Mouse (Mus musculus) hindbrain, embryonic 13.5 days (tissue): ENCODE results near the gene Acta1. TPM values are rescaled to one million over a fixed set of nuclear protein-coding genes. Genes with fewer than 3 reads are reported as not detected.

ENCODE experiments used
- ATAC-seq: fragments of 200-750 bp; cut with Nextera tagmentation; 2 replicates; pipeline ENCODE4 v1.8.0; 2017; ENCODE audit warnings: moderate TSS enrichment; ENCODE audit not compliant: low FRiP score
- H3K27ac ChIP-seq: fragments of 300-500 bp; sonication (generic); 2 replicates; pipeline ENCODE4 v1.5.1; 2015; ENCODE audit warnings: inconsistent platforms, mild to moderate bottlenecking, moderate library complexity
- H3K27me3 ChIP-seq: fragments of 300-500 bp; sonication (generic); 2 replicates; pipeline ENCODE4 v1.6.1; 2015; ENCODE audit warnings: mild to moderate bottlenecking, inconsistent platforms
- H3K36me3 ChIP-seq: fragments of 300-500 bp; sonication (generic); 2 replicates; pipeline ENCODE4 v1.6.1; 2015; ENCODE audit warnings: mild to moderate bottlenecking, inconsistent platforms
- H3K4me1 ChIP-seq: fragments of 300-500 bp; sonication (generic); replicated peaks from 2 replicates; pipeline ENCODE4 v1.6.1; 2015; ENCODE audit warnings: inconsistent platforms
- H3K4me2 ChIP-seq: fragments of 300-500 bp; sonication (generic); 2 replicates; pipeline ENCODE4 v1.6.1; 2015; ENCODE audit warnings: inconsistent platforms, mild to moderate bottlenecking, moderate library complexity
- H3K4me3 ChIP-seq: fragments of 300-500 bp; sonication (generic); 2 replicates; pipeline ENCODE4 v1.5.1; 2015; ENCODE audit warnings: mild to moderate bottlenecking, inconsistent platforms
- H3K9ac ChIP-seq: fragments of 300-500 bp; sonication (generic); 2 replicates; pipeline ENCODE4 v1.6.1; 2015; ENCODE audit warnings: mild to moderate bottlenecking, inconsistent platforms
- H3K9me3 ChIP-seq: fragments of 300-500 bp; sonication (generic); 2 replicates; pipeline ENCODE4 v1.6.1; 2016; ENCODE audit warnings: inconsistent platforms
- WGBS: fragments of 180-500 bp; shearing (Covaris S2); methylation state at CpG from one replicate; pipeline ENCODE4 v1.1.7; 2015; 5-methylcytosine and 5-hydroxymethylcytosine counted together
- polyA plus RNA-seq: library from polyadenylated mRNA; unstranded; fragments of >200 nt; fragmentation: Nextera tagmentation; extraction: Ambion mirVana; gene quantifications from 2 replicates; pipeline ENCODE4 v1.2.1, GENCODE M21; 2015

Acta1 gene
- polyA plus RNA-seq: 7.4 and 9.9 TPM in 2 replicates

- H3K9me3 ChIP-seq: no peaks in the 10 kb centered on the region
- H3K4me2 ChIP-seq: no peak within 1 kb of the TSS
- H3K4me3 ChIP-seq: no peak within 1 kb of the TSS
- H3K9ac ChIP-seq: no peak within 1 kb of the TSS
- H3K36me3 ChIP-seq: no peaks in the 10 kb centered on the region
- 28% methylated on average over 15 of the region's 15 CpGs for WGBS
- no peak within 1 kb of the TSS for H3K27ac ChIP-seq
- ATAC-seq: no peak
- H3K4me1 ChIP-seq: peaks cover 23% of the 10 kb centered on the region
- peaks cover 72% of the 10 kb centered on the region for H3K27me3 ChIP-seq
Measured at GRCm38 (mm10) chr8:123894502-123895097, at the start of gene Acta1. TSS of gene Acta1 (minus strand) at chr8:123894751.

DNA sequence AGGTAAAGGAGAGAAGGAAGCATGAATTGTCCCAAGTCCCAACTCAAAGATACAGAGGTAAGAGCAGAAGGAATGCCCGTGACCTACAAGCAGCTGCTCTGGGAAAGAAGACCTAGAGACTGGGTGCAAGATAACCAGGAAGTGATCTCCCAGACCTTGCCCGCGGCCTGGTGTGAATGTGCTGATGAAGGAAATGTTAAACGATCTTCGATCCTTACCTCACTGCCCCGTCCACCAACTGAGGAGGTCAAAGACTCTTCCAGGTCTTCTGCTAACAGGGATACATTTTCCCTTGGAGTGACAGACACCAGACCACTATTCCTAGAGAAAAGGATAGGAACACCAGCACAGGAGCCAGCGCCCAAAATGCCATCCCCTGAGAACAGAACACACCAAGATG, 34.5 kb upstream of the Acta1 start:
- WGBS: 95% methylated on average over 7 of the region's 7 CpGs
- no peaks in the 10 kb centered on the region for H3K4me1 ChIP-seq
- no peak overlapping the region for H3K4me2 ChIP-seq
- peaks cover 77% of the 10 kb centered on the region for H3K36me3 ChIP-seq
- H3K27ac ChIP-seq: no peak overlapping the region
- H3K9me3 ChIP-seq: no peaks in the 10 kb centered on the region
- no peak overlapping the region for H3K9ac ChIP-seq
- H3K4me3 ChIP-seq: no peak overlapping the region
- ATAC-seq: no peak
- H3K27me3 ChIP-seq: no peaks in the 10 kb centered on the region

- Histone ChIP-seq H3K4me3 (no peak overlapping the region), H3K27ac (no peak overlapping the region), H3K9ac (no peak overlapping the region), H3K4me1 (no peaks in the 10 kb centered on the region), H3K4me2 (no peak overlapping the region), H3K9me3 (no peaks in the 10 kb centered on the region), H3K36me3 (peaks cover 80% of the 10 kb centered on the region), H3K27me3 (no peaks in the 10 kb centered on the region)
- WGBS: 94% methylated on average over 3 of the region's 3 CpGs
- no peak for ATAC-seq
Measured at GRCm38 (mm10) chr8:123925671-123926070, 31.1 kb upstream of the Acta1 start.

- no peak overlapping the region for H3K9ac ChIP-seq
- H3K4me3 ChIP-seq: no peak overlapping the region
- no peaks in the 10 kb centered on the region for H3K27me3 ChIP-seq
- WGBS: 22% methylated on average over 2 of the region's 2 CpGs
- H3K9me3 ChIP-seq: no peaks in the 10 kb centered on the region
- no peaks in the 10 kb centered on the region for H3K4me1 ChIP-seq
- H3K36me3 ChIP-seq: peaks cover 80% of the 10 kb centered on the region
- no peak overlapping the region for H3K27ac ChIP-seq
- H3K4me2 ChIP-seq: no peak overlapping the region
- 0 out of 2 replicates have a peak, but pooled peaks have one; percentile 68 for ATAC-seq
Measured at GRCm38 (mm10) chr8:123924719-123925118, 30.2 kb upstream of the Acta1 start.

DNA sequence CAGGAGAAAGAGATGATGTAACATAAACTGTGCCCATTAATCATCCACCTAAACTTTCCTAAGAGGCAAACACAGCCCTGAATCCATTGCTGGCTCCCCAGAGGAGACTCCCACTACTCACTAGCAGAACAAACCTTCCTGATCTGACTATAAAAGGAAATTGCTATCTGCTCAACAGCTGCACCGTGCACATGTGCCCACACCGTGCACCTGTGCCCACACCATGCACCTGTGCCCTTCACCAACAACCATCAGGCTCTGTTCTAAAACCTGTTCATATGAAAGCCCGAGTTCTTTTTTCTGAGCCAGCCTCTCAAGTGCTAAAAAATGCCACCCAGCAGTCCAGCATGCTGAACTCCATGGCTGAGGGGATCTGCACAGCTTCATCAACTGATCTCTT, 20.1 kb upstream of the Acta1 start:
- no peak overlapping the region for H3K4me3 ChIP-seq
- 98% methylated on average over 3 of the region's 3 CpGs for WGBS
- no peak overlapping the region for H3K9ac ChIP-seq
- no peaks in the 10 kb centered on the region for H3K4me1 ChIP-seq
- H3K36me3 ChIP-seq: peaks cover 95% of the 10 kb centered on the region
- no peaks in the 10 kb centered on the region for H3K9me3 ChIP-seq
- no peak overlapping the region for H3K27ac ChIP-seq
- ATAC-seq: no peak
- H3K27me3 ChIP-seq: no peaks in the 10 kb centered on the region
- no peak overlapping the region for H3K4me2 ChIP-seq

GRCm38 (mm10) chr8:123912265-123912664, 17.7 kb upstream of the Acta1 start:
- Histone ChIP-seq H3K27me3 (no peaks in the 10 kb centered on the region), H3K4me1 (no peaks in the 10 kb centered on the region), H3K9me3 (no peaks in the 10 kb centered on the region), H3K4me2 (no peak overlapping the region), H3K27ac (no peak overlapping the region), H3K36me3 (peaks cover 94% of the 10 kb centered on the region), H3K4me3 (no peak overlapping the region), H3K9ac (no peak overlapping the region)
- no peak for ATAC-seq
- WGBS: 93% methylated on average over 4 of the region's 4 CpGs

GRCm38 (mm10) chr8:123907604-123908003, 13.1 kb upstream of the Acta1 start:
- H3K4me3 ChIP-seq: no peak overlapping the region
- H3K36me3 ChIP-seq: peaks cover 89% of the 10 kb centered on the region
- WGBS: 87% methylated on average over 6 of the region's 6 CpGs
- no peaks in the 10 kb centered on the region for H3K4me1 ChIP-seq
- no peak overlapping the region for H3K27ac ChIP-seq
- no peak for ATAC-seq
- no peak overlapping the region for H3K9ac ChIP-seq
- no peaks in the 10 kb centered on the region for H3K27me3 ChIP-seq
- no peaks in the 10 kb centered on the region for H3K9me3 ChIP-seq
- no peak overlapping the region for H3K4me2 ChIP-seq

- 90% methylated on average over 7 of the region's 7 CpGs for WGBS
- no peaks in the 10 kb centered on the region for H3K27me3 ChIP-seq
- H3K9me3 ChIP-seq: no peaks in the 10 kb centered on the region
- no peak overlapping the region for H3K9ac ChIP-seq
- ATAC-seq: no peak
- no peak overlapping the region for H3K4me2 ChIP-seq
- no peaks in the 10 kb centered on the region for H3K4me1 ChIP-seq
- no peak overlapping the region for H3K27ac ChIP-seq
- H3K4me3 ChIP-seq: no peak overlapping the region
- H3K36me3 ChIP-seq: peaks cover 68% of the 10 kb centered on the region
Measured at GRCm38 (mm10) chr8:123902653-123903052, 8.1 kb upstream of the Acta1 start.

- WGBS: 90% methylated on average over 7 of the region's 7 CpGs
- no peaks in the 10 kb centered on the region for H3K9me3 ChIP-seq
- H3K27ac ChIP-seq: no peak overlapping the region
- no peak overlapping the region for H3K4me3 ChIP-seq
- H3K4me2 ChIP-seq: no peak overlapping the region
- peaks cover 42% of the 10 kb centered on the region for H3K36me3 ChIP-seq
- no peaks in the 10 kb centered on the region for H3K4me1 ChIP-seq
- no peak overlapping the region for H3K9ac ChIP-seq
- ATAC-seq: no peak
- peaks cover 25% of the 10 kb centered on the region for H3K27me3 ChIP-seq
Measured at GRCm38 (mm10) chr8:123899366-123899765, 4.8 kb upstream of the Acta1 start.

DNA sequence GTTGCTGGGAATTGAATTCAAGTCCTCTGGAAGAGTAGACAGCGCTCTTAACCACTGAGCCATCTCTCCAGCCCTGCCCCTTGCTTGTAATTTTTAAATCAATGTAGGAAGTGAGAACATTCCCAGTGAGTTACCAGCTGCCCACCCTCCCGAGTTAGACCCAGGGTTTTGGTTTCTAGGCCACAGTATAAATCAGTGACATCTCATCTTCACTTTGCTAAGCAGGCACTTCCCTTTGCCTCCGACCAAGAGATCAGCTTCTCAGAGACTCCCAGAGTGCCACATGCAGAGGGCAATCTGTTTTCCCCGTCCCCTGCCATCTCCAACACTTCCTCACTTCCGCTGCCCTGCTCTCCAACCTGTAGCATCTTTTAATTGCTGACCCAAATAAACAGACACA, 4.0 kb upstream of the Acta1 start:
- 87% methylated on average over 5 of the region's 5 CpGs for WGBS
- H3K27me3 ChIP-seq: peaks cover 33% of the 10 kb centered on the region
- H3K4me2 ChIP-seq: no peak overlapping the region
- H3K27ac ChIP-seq: no peak overlapping the region
- no peaks in the 10 kb centered on the region for H3K9me3 ChIP-seq
- H3K4me1 ChIP-seq: no peaks in the 10 kb centered on the region
- H3K4me3 ChIP-seq: no peak overlapping the region
- H3K9ac ChIP-seq: no peak overlapping the region
- H3K36me3 ChIP-seq: peaks cover 34% of the 10 kb centered on the region
- ATAC-seq: no peak

DNA sequence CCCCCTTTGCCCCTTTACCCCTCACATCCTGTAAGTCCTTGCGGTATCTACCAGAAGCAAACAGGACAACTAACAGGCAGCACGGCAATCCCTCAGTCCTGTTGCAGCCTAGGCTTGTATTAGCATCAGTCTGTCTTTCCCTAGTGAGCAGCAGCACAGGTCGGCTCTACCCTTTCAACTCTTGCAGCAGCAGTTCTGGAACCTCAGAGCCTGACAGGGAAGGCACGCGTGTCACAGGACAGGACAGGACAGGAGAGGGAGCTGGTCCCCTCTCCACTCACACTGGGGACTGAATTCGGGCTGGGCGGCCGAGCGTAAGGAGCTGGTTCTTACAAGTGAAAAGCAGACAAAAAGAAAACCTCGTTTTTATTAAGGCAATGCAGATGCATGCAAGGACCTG, 2.2 kb upstream of the Acta1 start:
- Histone ChIP-seq H3K27ac (no peak overlapping the region), H3K4me3 (no peak overlapping the region), H3K9me3 (no peaks in the 10 kb centered on the region), H3K4me1 (peaks cover 12% of the 10 kb centered on the region), H3K9ac (no peak overlapping the region), H3K36me3 (peaks cover 16% of the 10 kb centered on the region), H3K4me2 (no peak overlapping the region), H3K27me3 (peaks cover 51% of the 10 kb centered on the region)
- 59% methylated on average over 10 of the region's 10 CpGs for WGBS
- no peak for ATAC-seq

DNA sequence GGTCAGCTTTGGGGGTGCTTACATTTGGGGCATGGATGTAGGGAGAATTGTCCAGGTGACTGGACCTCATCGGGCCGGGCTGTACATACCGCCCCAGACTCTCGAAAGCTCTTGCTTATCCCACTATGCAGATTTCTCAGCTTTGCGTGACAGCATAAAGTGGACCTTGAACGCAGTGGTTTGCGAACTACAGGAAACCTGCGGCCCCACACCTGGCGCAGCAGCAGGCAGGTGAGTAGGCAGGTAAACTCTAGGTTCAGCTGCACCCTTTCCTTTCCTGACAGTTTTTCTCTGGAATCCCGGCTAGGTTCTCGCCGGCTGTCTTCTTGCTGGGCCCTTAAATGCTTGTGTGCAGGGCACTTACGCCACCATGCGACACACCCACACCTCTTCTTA, 1.8 kb upstream of the Acta1 start:
- Histone ChIP-seq H3K9me3 (no peaks in the 10 kb centered on the region), H3K4me1 (peaks cover 16% of the 10 kb centered on the region), H3K4me3 (no peak overlapping the region), H3K27ac (no peak overlapping the region), H3K36me3 (peaks cover 12% of the 10 kb centered on the region), H3K27me3 (peaks cover 55% of the 10 kb centered on the region), H3K9ac (no peak overlapping the region), H3K4me2 (no peak overlapping the region)
- 71% methylated on average over 14 of the region's 14 CpGs for WGBS
- no peak for ATAC-seq

GRCm38 (mm10) chr8:123895680-123896365, 1.3 kb upstream of the Acta1 start:
- ATAC-seq: no peak
- Histone ChIP-seq H3K4me1 (peaks cover 21% of the 10 kb centered on the region), H3K36me3 (peaks cover 8% of the 10 kb centered on the region), H3K4me2 (no peak overlapping the region), H3K27ac (no peak overlapping the region), H3K4me3 (no peak overlapping the region), H3K9ac (no peak overlapping the region), H3K27me3 (peaks cover 59% of the 10 kb centered on the region), H3K9me3 (no peaks in the 10 kb centered on the region)
- 70% methylated on average over 9 of the region's 9 CpGs for WGBS
